Mouse (Mus musculus): ENCODE measurements around the gene Olfr715. TPM values are rescaled to one million over a fixed set of nuclear protein-coding genes. Genes with fewer than 3 reads are reported as not detected.

Gene Olfr715
- polyA plus RNA-seq, 2 experiments: not detected

- H3K27ac ChIP-seq: no peak within 1 kb of the TSS
- ATAC-seq (ENCODE audit: insufficient read depth) (no peak), DNase-seq (ENCODE audit: low read depth in 3 of 3, low spot score in 3 of 3) (no peak)
- no peak within 1 kb of the TSS for H3K9ac ChIP-seq (replicated peaks)
- no peak within 1 kb of the TSS for H3K4me3 ChIP-seq (ENCODE audit: insufficient read depth in 1 of 2, low read depth in 2 of 2, low read length in 2 of 2)
- TF ChIP-seq CTCF (IDR thresholded peaks at IDR 0.05; ENCODE audit: low read depth): no peak
- H3K4me1 ChIP-seq (replicated peaks; ENCODE audit: control insufficient read depth in 2 of 2, insufficient read depth in 2 of 2, low read length in 1 of 2): no peaks in the 10 kb centered on the region
- H3K27me3 ChIP-seq (ENCODE audit: control insufficient read depth, insufficient read depth, low read length): no peaks in the 10 kb centered on the region
- no peaks in the 10 kb centered on the region for H3K9me3 ChIP-seq (ENCODE audit: control insufficient read depth, low read length)
- no peaks in the 10 kb centered on the region for H3K36me3 ChIP-seq (replicated peaks; ENCODE audit: control insufficient read depth, insufficient read depth, low read depth)
- H3K4me2 ChIP-seq (ENCODE audit: low read depth): no peak within 1 kb of the TSS
- 25% methylated on average over 1 of the region's 1 CpGs for WGBS (ENCODE audit: insufficient replicate concordance)
Measured at GRCm38 (mm10) chr7:107092920-107093319, 38.0 kb downstream of the Olfr715 start, which contains the start of gene Olfr17. Gene Olfr17 (plus strand): TSS chr7:107093220.

Other genes with a start within 250 kb of the Olfr715 start
- gene Olfr706, start 242.9 kb downstream of the Olfr715 start, polyA plus RNA-seq (2012; rRNA removed): not detected in 2 replicates
- gene Olfr706, start 242.9 kb downstream of the Olfr715 start, polyA plus RNA-seq (2014; fragmentation: Nextera tagmentation; extraction: Ambion mirVana): not detected in 2 replicates
- gene Olfr707, start 229.8 kb downstream of the Olfr715 start, polyA plus RNA-seq (2012; rRNA removed): not detected in 2 replicates
- gene Olfr707, start 229.8 kb downstream of the Olfr715 start, polyA plus RNA-seq (2014; fragmentation: Nextera tagmentation; extraction: Ambion mirVana): not detected in 2 replicates
- not detected in 2 replicates for gene Olfr1532-ps1, start 223.1 kb downstream of the Olfr715 start, polyA plus RNA-seq (2012; rRNA removed)
- gene Olfr1532-ps1, start 223.1 kb downstream of the Olfr715 start, polyA plus RNA-seq (2014; fragmentation: Nextera tagmentation; extraction: Ambion mirVana): not detected in 2 replicates
- gene Olfr709-ps1, start 198.9 kb downstream of the Olfr715 start, polyA plus RNA-seq (2012; rRNA removed): not detected in 2 replicates
- gene Olfr709-ps1, start 198.9 kb downstream of the Olfr715 start, polyA plus RNA-seq (2014; fragmentation: Nextera tagmentation; extraction: Ambion mirVana): not detected in 2 replicates
- gene Olfr710, start 182.8 kb downstream of the Olfr715 start, polyA plus RNA-seq (2012; rRNA removed): not detected in 2 replicates
- not detected in 2 replicates for gene Olfr710, start 182.8 kb downstream of the Olfr715 start, polyA plus RNA-seq (2014; fragmentation: Nextera tagmentation; extraction: Ambion mirVana)
- gene Olfr6, start 167.1 kb downstream of the Olfr715 start, polyA plus RNA-seq (2012; rRNA removed): not detected in 2 replicates
- gene Olfr6, start 167.1 kb downstream of the Olfr715 start, polyA plus RNA-seq (2014; fragmentation: Nextera tagmentation; extraction: Ambion mirVana): not detected in 2 replicates
- gene Olfr711, start 155.6 kb downstream of the Olfr715 start, polyA plus RNA-seq (2012; rRNA removed): not detected in 2 replicates
- gene Olfr711, start 155.6 kb downstream of the Olfr715 start, polyA plus RNA-seq (2014; fragmentation: Nextera tagmentation; extraction: Ambion mirVana): not detected in 2 replicates
- gene Olfr2, start 125.0 kb downstream of the Olfr715 start, polyA plus RNA-seq (2012; rRNA removed): not detected in 2 replicates
- not detected in 2 replicates for gene Olfr2, start 125.0 kb downstream of the Olfr715 start, polyA plus RNA-seq (2014; fragmentation: Nextera tagmentation; extraction: Ambion mirVana)
- not detected in 2 replicates for gene Olfr713, start 99.9 kb downstream of the Olfr715 start, polyA plus RNA-seq (2012; rRNA removed)
- gene Olfr713, start 99.9 kb downstream of the Olfr715 start, polyA plus RNA-seq (2014; fragmentation: Nextera tagmentation; extraction: Ambion mirVana): not detected in 2 replicates
- not detected in 2 replicates for gene Olfr714, start 60.1 kb downstream of the Olfr715 start, polyA plus RNA-seq (2012; rRNA removed)
- gene Olfr714, start 60.1 kb downstream of the Olfr715 start, polyA plus RNA-seq (2014; fragmentation: Nextera tagmentation; extraction: Ambion mirVana): not detected in 2 replicates
- not detected in 2 replicates for gene Olfr17, start 37.9 kb downstream of the Olfr715 start, polyA plus RNA-seq (2012; rRNA removed)
- not detected in 2 replicates for gene Olfr17, start 37.9 kb downstream of the Olfr715 start, polyA plus RNA-seq (2014; fragmentation: Nextera tagmentation; extraction: Ambion mirVana)
- gene Olfr715b, start 20.7 kb downstream of the Olfr715 start, polyA plus RNA-seq (2012; rRNA removed): not detected in 2 replicates
- not detected in 2 replicates for gene Olfr715b, start 20.7 kb downstream of the Olfr715 start, polyA plus RNA-seq (2014; fragmentation: Nextera tagmentation; extraction: Ambion mirVana)
- not detected in 2 replicates for gene Olfr716, start 7.2 kb upstream of the Olfr715 start, polyA plus RNA-seq (2012; rRNA removed)
- not detected in 2 replicates for gene Olfr716, start 7.2 kb upstream of the Olfr715 start, polyA plus RNA-seq (2014; fragmentation: Nextera tagmentation; extraction: Ambion mirVana)
- gene Nlrp14, start 35.9 kb upstream of the Olfr715 start, polyA plus RNA-seq (2012; rRNA removed): not detected in 2 replicates
- gene Nlrp14, start 35.9 kb upstream of the Olfr715 start, polyA plus RNA-seq (2014; fragmentation: Nextera tagmentation; extraction: Ambion mirVana): not detected in 2 replicates
- not detected in 2 replicates for gene Rbmxl2, start 78.4 kb upstream of the Olfr715 start, polyA plus RNA-seq (2012; rRNA removed)
- gene Rbmxl2, start 78.4 kb upstream of the Olfr715 start, polyA plus RNA-seq (2014; fragmentation: Nextera tagmentation; extraction: Ambion mirVana): not detected in 2 replicates
- 0.10 and 0.16 TPM in 2 replicates for gene Syt9, start 239.6 kb upstream of the Olfr715 start, polyA plus RNA-seq (2012; rRNA removed)
- gene Syt9, start 239.6 kb upstream of the Olfr715 start, polyA plus RNA-seq (2014; fragmentation: Nextera tagmentation; extraction: Ambion mirVana): 0.13 and 0.30 TPM in 2 replicates